Mouse (Mus musculus) natural killer cell, adult 2 months (primary cell): Measurements from ENCODE around the gene Hesx1.
A peak's percentile ranks its signal among the peaks of the same experiment; 100 is the strongest.

Source experiments
- DNase-seq, 2 experiments: peaks; one replicate each; pipeline ENCODE4 v3.0.0; 2022; ENCODE audit warnings: low spot score in 2 of 2

The Hesx1 gene

GRCm38 (mm10) chr14:27013658-27014057 lies 19.4 kb downstream of the Hesx1 start:
- no peak for DNase-seq

GRCm38 (mm10) chr14:27017936-27018335 lies 23.7 kb downstream of the Hesx1 start:
- DNase-seq: no peak

- DNase-seq: no peak
These were observed 25.6 kb downstream of the Hesx1 start for GRCm38 (mm10) chr14:27019850-27020249.

- DNase-seq: peak; percentile 41 to 72
These were observed 28.7 kb downstream of the Hesx1 start for GRCm38 (mm10) chr14:27022876-27023275.

- DNase-seq: no peak
These were observed 30.4 kb downstream of the Hesx1 start for GRCm38 (mm10) chr14:27024664-27025063.

GRCm38 (mm10) chr14:27029771-27030173 lies 35.6 kb downstream of the Hesx1 start:
- peak in 1 of 2 experiments; percentile 33 for DNase-seq

GRCm38 (mm10) chr14:27031142-27031541 lies 36.9 kb downstream of the Hesx1 start:
- DNase-seq: peak; percentile 42 to 75

- no peak for DNase-seq
These were observed 43.3 kb downstream of the Hesx1 start for GRCm38 (mm10) chr14:27037513-27037912.

- peak; percentile 56 to 74 for DNase-seq
These were observed 44.6 kb downstream of the Hesx1 start, which contains the start of gene Il17rd for GRCm38 (mm10) chr14:27038783-27039182. TSS of gene Il17rd (plus strand) at chr14:27038941.

- no peak for DNase-seq
These were observed 45.3 kb downstream of the Hesx1 start for GRCm38 (mm10) chr14:27039281-27040248.

GRCm38 (mm10) chr14:27040451-27040850 lies 46.2 kb downstream of the Hesx1 start:
- no peak for DNase-seq

- peak in 1 of 2 experiments; percentile 4 for DNase-seq
These were observed 48.2 kb downstream of the Hesx1 start for GRCm38 (mm10) chr14:27042280-27042983.

GRCm38 (mm10) chr14:27043416-27043815 lies 49.2 kb downstream of the Hesx1 start:
- DNase-seq: no peak

- DNase-seq: no peak
These were observed 50.2 kb downstream of the Hesx1 start for GRCm38 (mm10) chr14:27044221-27044966.

- peak; percentile 37 to 43 for DNase-seq
These were observed 50.7 kb downstream of the Hesx1 start for GRCm38 (mm10) chr14:27044967-27045361.

- DNase-seq: no peak
These were observed 54.2 kb downstream of the Hesx1 start for GRCm38 (mm10) chr14:27048231-27048956.

- no peak for DNase-seq
These were observed 55.8 kb downstream of the Hesx1 start for GRCm38 (mm10) chr14:27050043-27050442.

GRCm38 (mm10) chr14:27050560-27051510 lies 56.6 kb downstream of the Hesx1 start:
- DNase-seq: no peak

GRCm38 (mm10) chr14:27051511-27051895 lies 57.3 kb downstream of the Hesx1 start:
- DNase-seq: no peak
